Mouse (Mus musculus) olfactory bulb, adult 2 months (tissue): ENCODE measurements at regions not wholly inside any gene's neighbourhood (a gene's known extent, or its start where the extent isn't known, plus 50 kb on each side); places are given as distances from the start of the nearest gene placed in this dataset.

ENCODE experiments used
- H3K27ac ChIP-seq: fragments of 200-500 bp; 2 replicates; pipeline ENCODE4 v1.5.1; 2012; ENCODE audit warnings: low read depth, low read length; ENCODE audit not compliant: insufficient read depth
- H3K4me1 ChIP-seq: fragments of 200-500 bp; 2 replicates; pipeline ENCODE4 v1.6.1; 2012; ENCODE audit warnings: low read length; ENCODE audit not compliant: control insufficient read depth, insufficient read depth
- H3K4me3 ChIP-seq: fragments of 200-500 bp; 2 replicates; pipeline ENCODE4 v1.5.1; 2012; ENCODE audit warnings: mild to moderate bottlenecking, low read depth, low read length, moderate library complexity; ENCODE audit not compliant: insufficient read depth
- CTCF ChIP-seq: fragments of 200-500 bp; IDR thresholded peaks from 2 replicates; pipeline ENCODE4 v1.5.1; 2012; ENCODE audit warnings: low read depth, mild to moderate bottlenecking, low read length, moderate library complexity; ENCODE audit not compliant: insufficient read depth
- POLR2A ChIP-seq: fragments of 200-500 bp; IDR thresholded peaks from 2 replicates; pipeline ENCODE4 v1.6.1; 2012; ENCODE audit warnings: mild to moderate bottlenecking, low read depth, low read length, moderate library complexity; ENCODE audit not compliant: insufficient read depth
- WGBS: fragments of 180-500 bp; shearing (Covaris S2); methylation state at CpG from one replicate; pipeline ENCODE4 v1.1.7; 2018; 5-methylcytosine and 5-hydroxymethylcytosine counted together

- no peak for TF ChIP-seq CTCF
- no peak for TF ChIP-seq POLR2A
- no peak overlapping the region for H3K27ac ChIP-seq
- H3K4me1 ChIP-seq: peaks cover 8% of the 10 kb centered on the region; the same call in 1 of the 2 replicates
- WGBS: 12% methylated on average over 11 of the region's 11 CpGs
- H3K4me3 ChIP-seq: no peak overlapping the region
Measured at GRCm38 (mm10) chr13:60467821-60468579, 133.7 kb upstream of the Dapk1 start.

- Histone ChIP-seq H3K4me3 (no peak overlapping the region), H3K27ac (no peak overlapping the region), H3K4me1 (peaks cover 8% of the 10 kb centered on the region; the same call in 1 of the 2 replicates)
- TF ChIP-seq CTCF (no peak), POLR2A (no peak)
- WGBS: 71% methylated on average over 17 of the region's 17 CpGs
Measured at GRCm38 (mm10) chr13:60470426-60471398, 131.0 kb upstream of the Dapk1 start.

GRCm38 (mm10) chr13:60471602-60472001 is 130.1 kb upstream of the Dapk1 start:
- no peak for TF ChIP-seq CTCF
- no peak for TF ChIP-seq POLR2A
- 91% methylated on average over 5 of the region's 5 CpGs for WGBS
- Histone ChIP-seq H3K4me3 (no peak overlapping the region), H3K4me1 (peaks cover 8% of the 10 kb centered on the region; the same call in 1 of the 2 replicates), H3K27ac (no peak overlapping the region)

GRCm38 (mm10) chr13:60476366-60476765 is 125.4 kb upstream of the Dapk1 start:
- H3K4me1 ChIP-seq: peaks cover 5% of the 10 kb centered on the region; the same call in 1 of the 2 replicates
- TF ChIP-seq POLR2A: no peak
- no peak for TF ChIP-seq CTCF
- H3K27ac ChIP-seq: no peak overlapping the region
- WGBS: 83% methylated on average over 2 of the region's 2 CpGs
- no peak overlapping the region for H3K4me3 ChIP-seq

- 76% methylated on average over 6 of the region's 6 CpGs for WGBS
- Histone ChIP-seq H3K27ac (no peak overlapping the region), H3K4me1 (peaks cover 5% of the 10 kb centered on the region; the same call in 1 of the 2 replicates), H3K4me3 (no peak overlapping the region)
- TF ChIP-seq POLR2A (no peak), CTCF (no peak)
Measured at GRCm38 (mm10) chr13:60478301-60478700, 123.4 kb upstream of the Dapk1 start.

- peak overlapping the region; percentile 65; the same call in 1 of the 2 replicates for H3K27ac ChIP-seq
- H3K4me3 ChIP-seq: peak overlapping the region; percentile 35
- TF ChIP-seq CTCF (no peak), POLR2A (no peak)
- 5% methylated on average over 18 of the region's 18 CpGs for WGBS
- peaks cover 5% of the 10 kb centered on the region; the same call in 1 of the 2 replicates for H3K4me1 ChIP-seq
Measured at GRCm38 (mm10) chr13:60479043-60479861, 122.5 kb upstream of the Dapk1 start.

GRCm38 (mm10) chr13:60479862-60480730 is 121.7 kb upstream of the Dapk1 start:
- no peak overlapping the region for H3K4me3 ChIP-seq
- peaks cover 7% of the 10 kb centered on the region; the same call in 1 of the 2 replicates for H3K4me1 ChIP-seq
- no peak for TF ChIP-seq CTCF
- TF ChIP-seq POLR2A: no peak
- no peak overlapping the region for H3K27ac ChIP-seq
- WGBS: 43% methylated on average over 13 of the region's 13 CpGs
